Mouse (Mus musculus): ENCODE measurements around the gene Cav1.

DNA sequence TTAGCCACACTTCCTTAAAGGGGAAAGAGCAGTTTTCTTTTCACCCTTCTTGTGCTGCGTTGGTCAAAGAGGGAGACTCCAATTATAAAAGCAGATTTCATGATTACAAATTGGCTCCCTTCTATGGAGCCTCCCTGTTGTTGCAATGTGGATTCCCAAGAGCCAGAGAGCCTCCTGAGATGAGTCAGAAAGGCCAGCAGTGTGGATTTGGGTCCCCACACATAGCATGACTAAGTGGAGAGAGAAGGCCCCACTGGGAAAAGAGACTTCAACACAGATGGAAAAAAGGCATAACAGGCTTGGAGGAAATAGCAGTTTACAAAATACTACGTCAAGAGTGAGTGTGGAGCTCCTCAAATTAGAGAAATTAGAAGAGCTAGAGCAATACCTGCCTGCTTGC, 3.1 kb downstream of the Cav1 start:
- TF ChIP-seq CTCF (IDR thresholded peaks at IDR 0.05; ENCODE audit: insufficient read depth, low read depth, low read length) (no peak), POLR2A (IDR thresholded peaks at IDR 0.05; ENCODE audit: insufficient read depth, low read depth, low read length) (no peak)
